Mouse (Mus musculus) retina, adult 2 months (tissue): ENCODE data around the gene Tesk2.
A peak's percentile ranks its signal among the peaks of the same experiment; 100 is the strongest.

Source experiments
- DNase-seq: peaks from one replicate; pipeline ENCODE4 v3.0.0-alpha.2; 2012; ENCODE audit warnings: low read depth, low spot score

The Tesk2 gene

DNA sequence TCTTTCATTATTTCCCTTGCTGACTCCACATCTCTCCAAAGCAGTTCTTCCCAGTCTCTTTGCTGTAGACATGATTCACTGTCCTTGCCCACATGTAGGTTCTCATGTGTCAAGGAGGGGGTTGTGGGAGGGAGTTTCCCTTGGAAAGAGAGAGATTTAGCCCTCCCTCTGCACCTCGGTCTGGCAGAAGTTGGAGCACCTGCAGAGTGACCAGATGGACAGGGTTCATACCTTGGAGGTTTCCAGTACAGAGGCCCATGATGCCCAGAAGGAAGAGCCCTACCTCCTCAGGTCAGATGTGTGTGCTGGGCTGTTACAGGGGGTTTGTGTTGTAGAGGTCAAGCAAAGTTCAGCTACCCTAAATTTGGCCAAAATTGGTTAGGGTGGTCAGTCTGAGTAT lies 8.2 kb upstream of the Tesk2 start:
- no peak for DNase-seq

DNA sequence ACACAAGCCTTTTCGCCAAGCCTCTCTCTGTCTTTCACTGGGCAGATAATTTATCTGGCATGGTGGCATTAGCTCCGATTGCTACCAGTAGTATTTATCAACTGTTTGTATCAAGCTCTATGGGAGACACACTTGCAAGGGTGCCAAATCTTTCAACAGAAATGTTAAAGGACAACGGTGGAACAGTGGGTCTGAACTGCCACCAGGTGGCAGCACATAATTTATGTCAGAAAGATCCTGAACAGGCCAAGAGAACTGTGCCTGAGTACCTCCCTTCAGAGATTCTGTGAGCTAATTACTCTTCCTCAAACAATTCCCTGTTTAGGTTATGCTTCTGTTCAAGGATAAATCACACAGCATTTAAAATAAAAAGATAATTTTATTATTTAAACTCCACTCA lies 1.4 kb upstream of the Tesk2 start:
- peak; percentile 55 for DNase-seq

DNA sequence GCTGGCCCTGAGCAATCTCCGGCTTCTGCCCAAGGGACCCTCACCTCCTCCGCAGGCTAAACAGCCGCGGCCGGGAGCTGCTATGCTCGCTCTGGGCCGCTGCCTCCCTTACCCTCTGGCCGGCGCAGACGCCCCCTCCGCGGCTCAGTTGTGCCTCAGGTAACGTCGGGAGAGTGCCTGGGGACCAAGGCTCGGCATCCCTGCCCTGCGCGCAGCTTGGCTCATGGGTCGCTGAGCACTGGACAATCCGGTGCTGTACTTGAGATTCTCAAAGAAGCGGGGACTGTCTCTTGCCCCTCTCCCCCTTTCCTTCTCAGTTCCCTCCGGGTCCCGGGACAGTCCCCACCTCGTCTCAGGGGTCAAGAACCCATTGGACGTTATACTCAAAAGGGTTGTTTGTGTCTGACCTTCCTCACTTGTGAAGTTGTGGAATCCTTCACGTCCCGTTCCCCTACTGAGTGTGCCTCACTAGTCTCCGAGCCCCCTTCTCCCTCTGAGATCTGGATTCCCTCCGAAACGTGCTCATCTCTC lies 415 bp downstream of the Tesk2 start:
- no peak for DNase-seq

DNA sequence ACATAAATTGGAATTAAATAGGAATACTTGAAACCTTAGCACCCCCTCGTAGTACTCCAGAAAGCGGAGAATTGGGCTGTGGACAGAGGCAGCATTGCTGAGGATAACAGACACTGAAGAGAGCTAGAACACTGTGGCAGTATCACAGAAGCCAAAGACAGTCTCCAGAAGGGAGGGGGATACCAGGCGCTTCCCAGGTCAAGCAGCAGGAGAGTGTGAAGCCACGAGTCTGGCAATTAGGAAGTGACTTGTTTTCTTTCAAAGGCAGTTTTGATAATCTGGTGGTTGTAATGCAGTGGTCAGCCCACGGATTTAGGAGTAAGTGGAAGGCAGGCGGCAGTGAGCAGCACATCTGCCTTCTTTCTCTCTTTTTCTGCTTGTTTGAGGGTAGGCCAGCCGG lies 1.5 kb downstream of the Tesk2 start:
- DNase-seq, result no peak

DNA sequence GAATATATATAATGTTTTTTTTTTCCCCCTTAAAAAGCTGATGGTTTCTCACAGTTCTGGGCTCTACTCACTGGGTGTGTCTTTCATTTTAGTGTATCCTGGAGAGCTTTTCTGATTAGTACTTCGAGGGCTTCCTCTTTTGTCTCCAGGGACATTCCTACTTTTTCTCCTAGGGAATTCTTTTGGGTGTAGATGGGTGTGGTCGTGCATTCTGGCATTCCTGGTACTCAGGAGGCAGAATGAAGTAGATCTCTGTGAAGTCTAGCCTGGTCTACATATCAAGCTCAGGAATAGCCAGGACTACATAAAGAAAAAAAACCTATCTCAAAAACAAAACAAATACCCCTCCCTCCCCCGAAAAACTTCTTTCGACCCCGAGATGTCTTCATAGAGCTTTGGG lies 4.7 kb downstream of the Tesk2 start:
- no peak for DNase-seq

GRCm38 (mm10) chr4:116727401-116727800 lies 6.7 kb downstream of the Tesk2 start:
- no peak for DNase-seq

- no peak for DNase-seq
Measured at GRCm38 (mm10) chr4:116729532-116729931, 8.8 kb downstream of the Tesk2 start.

- DNase-seq, result no peak
Measured at GRCm38 (mm10) chr4:116731077-116731476, 10.3 kb downstream of the Tesk2 start.

DNA sequence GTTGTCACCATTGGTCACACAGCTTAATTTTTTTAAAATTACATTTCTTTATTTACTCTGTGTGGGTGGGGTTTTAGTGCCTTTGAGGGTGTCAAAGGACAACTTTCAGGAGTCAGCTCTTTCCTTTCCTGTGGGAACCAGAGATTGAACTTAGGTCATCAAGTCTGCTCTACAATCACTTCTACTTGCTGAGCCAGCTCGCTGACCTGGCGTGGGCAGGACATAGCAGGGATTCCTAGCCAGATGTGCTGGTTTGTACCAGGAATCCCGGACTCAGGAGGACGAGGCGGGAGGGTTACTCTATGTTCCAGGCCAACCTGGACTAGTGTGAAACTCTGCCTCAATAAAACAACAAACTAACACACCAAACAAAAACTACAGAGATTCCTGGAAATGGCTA lies 11.6 kb downstream of the Tesk2 start:
- no peak for DNase-seq

GRCm38 (mm10) chr4:116734996-116735395 lies 14.2 kb downstream of the Tesk2 start:
- DNase-seq, result no peak

DNA sequence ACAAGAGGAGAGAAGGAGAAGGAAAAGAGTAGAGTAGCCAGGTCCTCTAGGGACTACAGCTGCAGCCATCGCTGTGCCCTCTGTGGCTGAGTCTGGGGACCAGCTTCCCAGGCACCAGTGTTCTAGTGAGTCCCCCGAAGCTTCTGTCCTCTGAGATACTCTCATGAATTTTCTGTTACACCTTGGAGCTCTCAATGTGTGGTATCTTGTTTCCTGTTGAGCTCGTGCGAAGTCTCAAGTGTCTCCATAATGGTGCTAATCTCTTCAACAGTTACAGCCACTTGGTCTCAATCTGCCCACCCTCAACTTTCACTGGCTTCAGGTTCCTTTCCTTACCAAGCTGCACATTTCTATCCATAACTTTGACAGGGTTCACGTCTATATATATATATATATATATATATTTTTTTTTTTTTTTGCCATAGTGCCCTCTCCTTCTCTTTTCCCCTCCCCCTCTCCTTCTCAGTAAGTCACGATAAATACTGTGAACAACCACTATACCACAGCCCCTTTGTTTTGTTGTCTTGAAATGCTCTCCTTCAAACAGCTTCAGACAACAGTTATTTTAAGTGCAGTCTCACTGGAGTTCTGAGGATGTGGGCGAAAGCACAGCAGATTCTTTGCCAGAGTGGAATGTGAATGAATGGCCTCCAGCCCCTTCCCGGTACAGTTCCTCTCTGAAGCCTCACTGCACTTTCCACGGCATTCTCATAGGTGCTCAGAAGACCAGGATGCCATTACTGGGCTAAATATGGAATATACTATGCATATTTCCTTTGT lies 18.4 kb downstream of the Tesk2 start:
- no peak for DNase-seq

DNA sequence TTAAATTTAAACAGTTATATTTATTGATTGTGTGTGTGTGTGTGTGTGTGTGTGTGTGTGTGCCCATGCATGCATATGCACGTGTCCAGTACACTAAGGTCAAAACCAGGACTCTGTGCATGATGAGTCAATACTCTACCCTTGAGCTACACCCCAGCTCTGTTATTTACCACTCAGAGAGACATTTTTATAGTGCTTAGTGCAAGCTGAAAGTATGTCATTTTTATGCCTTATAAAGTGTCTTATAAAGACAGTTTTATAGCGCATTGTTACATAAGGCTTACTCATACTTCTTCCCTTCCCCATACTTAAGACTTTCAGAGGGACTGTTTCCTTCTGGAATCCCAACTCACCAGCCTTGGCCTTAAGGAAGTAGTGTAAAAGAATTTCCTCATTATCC lies 29.0 kb downstream of the Tesk2 start:
- DNase-seq, result no peak

DNA sequence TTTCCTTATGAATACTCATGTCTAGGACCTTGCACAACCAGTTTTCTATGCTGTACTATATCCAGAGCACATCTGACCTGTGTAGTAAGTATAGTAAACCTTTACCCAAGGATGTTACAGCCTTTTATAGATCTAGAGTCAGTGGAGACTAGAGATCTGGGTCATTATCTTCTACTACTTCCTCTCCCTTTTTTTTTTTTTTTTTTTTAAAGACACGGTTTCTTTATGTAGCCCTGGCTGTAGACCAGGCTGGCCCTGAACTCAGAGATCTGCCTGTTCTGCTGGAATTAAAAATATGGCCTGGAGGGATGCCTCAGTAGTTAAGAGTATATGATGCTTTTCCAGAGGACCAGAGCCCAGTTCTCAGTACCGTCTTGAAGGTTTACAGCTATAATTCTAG lies 41.2 kb downstream of the Tesk2 start:
- no peak for DNase-seq

GRCm38 (mm10) chr4:116764001-116764400 lies 43.3 kb downstream of the Tesk2 start:
- no peak for DNase-seq

- DNase-seq, result no peak
Measured at GRCm38 (mm10) chr4:116768510-116768909, 47.8 kb downstream of the Tesk2 start.

DNA sequence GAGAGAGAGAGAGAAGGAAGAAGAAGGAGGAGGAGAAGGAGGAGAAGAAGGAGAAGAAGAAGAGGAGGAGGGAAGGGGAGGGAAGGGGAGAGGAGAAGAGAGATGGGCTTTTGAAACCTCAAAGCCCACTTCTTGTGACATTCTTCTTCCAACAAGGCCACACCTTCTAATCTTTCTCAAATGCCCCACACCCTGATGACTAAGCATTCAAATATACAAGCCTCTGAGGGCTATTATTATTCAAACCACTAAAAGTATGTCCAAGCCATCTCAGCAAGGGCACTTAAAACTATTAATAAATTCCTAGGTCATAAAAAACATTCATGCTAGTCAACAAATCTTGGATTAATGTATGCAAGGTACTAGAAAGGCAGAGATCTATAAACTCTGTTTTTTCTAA lies 48.3 kb downstream of the Tesk2 start:
- no peak for DNase-seq

- DNase-seq, result no peak
Measured at GRCm38 (mm10) chr4:116776391-116776790, 55.6 kb downstream of the Tesk2 start.

GRCm38 (mm10) chr4:116777079-116777478 lies 56.3 kb downstream of the Tesk2 start:
- DNase-seq, result no peak

- no peak for DNase-seq
Measured at GRCm38 (mm10) chr4:116780541-116780940, 59.8 kb downstream of the Tesk2 start.

DNA sequence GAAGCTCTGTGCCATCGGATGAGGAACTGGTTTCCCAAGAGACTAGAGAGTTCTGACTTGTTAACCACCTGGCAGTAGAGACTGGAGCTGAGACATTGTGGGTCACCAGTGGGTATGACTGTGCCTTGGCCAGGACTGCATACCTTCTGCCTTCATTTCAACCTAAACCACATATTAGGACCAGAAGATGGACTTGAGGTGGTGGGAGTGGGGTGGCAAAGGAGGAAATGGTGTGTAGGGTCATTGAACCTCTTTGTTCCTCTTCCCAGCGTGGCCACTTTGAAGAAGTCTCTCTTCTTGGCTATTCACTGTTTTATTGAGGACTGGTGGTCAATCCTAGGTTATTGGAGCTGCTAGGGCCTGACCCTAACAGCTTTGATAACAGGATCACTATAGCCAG lies 60.6 kb downstream of the Tesk2 start:
- DNase-seq, result no peak

GRCm38 (mm10) chr4:116782171-116782570 lies 61.4 kb downstream of the Tesk2 start:
- no peak for DNase-seq

- no peak for DNase-seq
Measured at GRCm38 (mm10) chr4:116786587-116786986, 65.8 kb downstream of the Tesk2 start.

DNA sequence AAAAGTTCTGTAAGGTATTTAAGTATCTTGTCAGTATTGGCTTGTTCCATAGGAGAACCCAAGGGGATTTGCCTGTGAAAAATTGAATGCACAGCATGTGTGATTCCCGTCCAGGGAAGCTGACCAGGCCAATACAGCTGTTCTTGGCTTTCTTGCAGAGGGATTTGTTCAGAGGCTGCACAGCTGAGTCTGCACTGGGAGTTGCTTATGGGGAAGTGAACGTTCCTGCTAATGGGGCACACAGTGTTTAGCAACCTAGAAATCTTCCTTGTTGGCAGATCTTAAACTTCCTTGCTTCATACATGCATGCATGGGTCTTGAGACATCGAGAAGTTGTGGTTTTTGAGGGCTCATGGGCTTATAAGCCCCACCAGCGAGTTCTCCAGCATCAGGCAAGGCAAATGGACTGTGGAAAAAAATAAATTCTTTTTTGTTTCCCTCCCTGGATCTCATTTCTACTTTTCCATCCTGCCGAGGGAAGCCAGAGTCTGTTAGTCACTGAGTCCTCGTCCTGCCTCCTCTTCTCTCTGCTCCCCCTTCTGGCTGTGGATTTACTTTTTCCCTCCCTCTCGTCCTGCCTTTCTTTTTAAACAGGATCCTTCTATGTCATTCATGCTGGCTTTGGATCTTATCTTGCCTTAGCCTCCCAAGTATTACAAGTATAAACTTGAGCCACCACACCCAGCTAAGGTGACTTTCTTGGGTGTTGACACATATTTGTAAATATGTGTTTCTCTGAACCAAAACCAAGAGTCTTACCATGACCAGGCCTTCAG lies 67.4 kb downstream of the Tesk2 start:
- no peak for DNase-seq
